Mouse (Mus musculus) neural tube, embryonic 14.5 days (tissue): ENCODE data around the gene Foxo3. TPM values are rescaled to one million over a fixed set of nuclear protein-coding genes. Genes with fewer than 3 reads are reported as not detected.

Experiments
- ATAC-seq: fragments of 200-750 bp; cut with Nextera tagmentation; 2 replicates; pipeline ENCODE4 v1.8.0; 2017; ENCODE audit warnings: low read depth, mild to moderate bottlenecking, moderate TSS enrichment, moderate library complexity
- H3K27ac ChIP-seq: fragments of 300-500 bp; sonication (generic); 2 replicates; pipeline ENCODE4 v1.5.1; 2014; ENCODE audit warnings: low read depth, mild to moderate bottlenecking, control low read depth, low read length, moderate library complexity, mixed read lengths
- H3K27me3 ChIP-seq: fragments of 300-500 bp; sonication (generic); 2 replicates; pipeline ENCODE4 v1.6.1; 2014; ENCODE audit warnings: low read length; ENCODE audit not compliant: control insufficient read depth, insufficient read depth
- H3K36me3 ChIP-seq: fragments of 300-500 bp; sonication (generic); 2 replicates; pipeline ENCODE4 v1.6.1; 2014; ENCODE audit warnings: low read length, mixed read lengths; ENCODE audit not compliant: control insufficient read depth, insufficient read depth
- H3K4me1 ChIP-seq: fragments of 300-500 bp; sonication (generic); 2 replicates; pipeline ENCODE4 v1.6.1; 2014; ENCODE audit warnings: low read length; ENCODE audit not compliant: control insufficient read depth, insufficient read depth
- H3K4me2 ChIP-seq: fragments of 300-500 bp; sonication (generic); 2 replicates; pipeline ENCODE4 v1.6.1; 2014; ENCODE audit warnings: mild to moderate bottlenecking, low read depth, low read length, control low read depth
- H3K4me3 ChIP-seq: fragments of 300-500 bp; sonication (generic); 2 replicates; pipeline ENCODE4 v1.5.1; 2014; ENCODE audit warnings: low read depth, low read length, control low read depth, mixed read lengths
- H3K9ac ChIP-seq: fragments of 300-500 bp; sonication (generic); replicated peaks from 2 replicates; pipeline ENCODE4 v1.6.1; 2014; ENCODE audit warnings: low read depth, mild to moderate bottlenecking, control low read depth, low read length, mixed read lengths
- H3K9me3 ChIP-seq: fragments of 300-500 bp; sonication (generic); 2 replicates; pipeline ENCODE4 v1.6.1; 2016; ENCODE audit warnings: low read length; ENCODE audit not compliant: control insufficient read depth
- whole genome bisulfite sequencing: fragments of 180-500 bp; shearing (Covaris S2); extraction: QIAGEN DNeasy Blood & Tissue Kit; methylation state at CpG from one replicate; pipeline ENCODE4 v1.1.7; 2014; 5-methylcytosine and 5-hydroxymethylcytosine counted together
- polyA plus RNA-seq: library from polyadenylated mRNA; unstranded; fragments of >200 nt; fragmentation: Nextera tagmentation; extraction: Ambion mirVana; gene quantifications from 2 replicates; pipeline ENCODE4 v1.2.1, GENCODE M21; 2014

Gene Foxo3
- polyA plus RNA-seq, 1 experiment from 2014 or later, result 6.1 TPM

DNA sequence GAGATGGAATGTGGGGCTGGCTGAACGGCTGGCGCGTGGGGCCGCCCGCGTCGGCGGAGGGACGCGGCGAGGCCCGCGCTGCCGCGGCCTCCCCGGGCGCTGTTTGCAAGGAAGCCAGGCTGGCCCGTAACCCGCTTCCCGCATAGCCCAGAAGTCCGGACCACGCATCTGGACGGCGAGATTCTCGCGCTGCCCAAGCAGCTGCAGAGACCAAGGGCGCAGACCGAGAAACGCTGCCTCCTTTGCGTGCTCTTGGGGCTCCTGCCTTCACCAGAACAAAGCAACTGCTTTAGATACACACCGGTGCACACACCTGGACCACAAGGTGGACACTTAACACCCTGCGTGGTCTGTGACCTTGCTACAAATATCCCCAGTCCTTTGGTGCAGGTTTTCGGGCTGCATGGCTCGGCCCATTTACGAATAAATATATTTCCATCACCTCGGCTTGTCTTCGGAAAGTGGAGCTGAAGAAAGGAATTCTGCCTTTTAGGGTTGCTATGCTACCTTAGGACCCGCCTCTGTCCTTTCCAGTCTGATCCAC, 1.8 kb upstream of the Foxo3 start:
- H3K27ac ChIP-seq, result peak overlapping the region; percentile 97
- H3K9me3 ChIP-seq, result no peaks in the 10 kb centered on the region
- H3K4me3 ChIP-seq, result peak overlapping the region; percentile 87
- peak overlapping the region; percentile 64 for H3K9ac ChIP-seq
- H3K4me2 ChIP-seq, result peak overlapping the region; percentile 97
- no peaks in the 10 kb centered on the region for H3K36me3 ChIP-seq
- ATAC-seq, result no peak; the same call in 1 of the 2 replicates
- H3K27me3 ChIP-seq, result no peaks in the 10 kb centered on the region; the same call in 1 of the 2 replicates
- under 1% methylated on average over 37 of the region's 38 CpGs for WGBS
- peaks cover 22% of the 10 kb centered on the region for H3K4me1 ChIP-seq

DNA sequence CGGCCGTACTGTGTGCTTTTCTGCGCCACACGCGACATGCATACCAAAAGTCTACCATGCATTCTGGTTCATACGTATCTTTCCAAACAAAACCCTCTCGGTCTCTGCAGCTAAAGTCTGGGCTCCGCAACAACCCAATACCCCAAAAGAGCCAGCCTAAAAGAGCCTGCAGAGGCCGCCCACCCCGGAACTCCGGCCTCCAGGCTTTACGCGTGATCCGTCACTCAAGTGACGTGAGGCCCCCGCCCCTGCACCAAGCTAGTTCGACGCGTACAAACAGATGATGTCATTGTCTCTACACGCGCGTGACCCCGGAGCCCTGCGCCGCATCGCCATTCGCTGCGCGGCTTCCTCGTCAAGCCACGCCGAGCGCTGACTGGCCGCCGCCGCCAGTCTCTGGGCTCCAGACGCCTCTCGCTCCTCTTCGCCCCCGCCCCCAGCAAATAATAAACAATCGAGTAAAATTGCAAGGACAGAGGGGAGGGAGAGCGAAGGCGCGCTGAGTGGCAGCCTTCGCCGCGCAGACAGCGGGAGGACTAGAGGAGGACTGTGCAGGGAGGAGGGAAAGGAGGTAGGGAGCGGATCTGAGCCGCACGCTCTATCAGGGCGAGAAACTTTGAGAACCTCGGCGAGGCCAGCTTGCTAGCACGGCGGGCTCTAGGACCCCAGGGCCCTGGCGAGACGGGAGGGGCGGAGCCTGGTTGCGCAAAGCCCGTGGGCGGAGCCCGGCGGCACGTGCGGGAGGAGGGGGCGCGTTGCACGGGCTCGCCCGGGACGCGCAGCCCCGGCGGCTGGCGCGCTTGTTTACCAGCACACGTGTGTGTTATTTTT, 1.1 kb upstream of the Foxo3 start:
- peak; percentile 95 for ATAC-seq
- Histone ChIP-seq H3K27me3 (no peaks in the 10 kb centered on the region; the same call in 1 of the 2 replicates), H3K4me1 (peaks cover 24% of the 10 kb centered on the region), H3K4me2 (peak overlapping the region; percentile 97), H3K9ac (peak overlapping the region; percentile 78), H3K27ac (peak overlapping the region; percentile 97), H3K9me3 (no peaks in the 10 kb centered on the region), H3K4me3 (peak overlapping the region; percentile 87), H3K36me3 (no peaks in the 10 kb centered on the region)
- WGBS, result under 1% methylated on average over 73 of the region's 78 CpGs

DNA sequence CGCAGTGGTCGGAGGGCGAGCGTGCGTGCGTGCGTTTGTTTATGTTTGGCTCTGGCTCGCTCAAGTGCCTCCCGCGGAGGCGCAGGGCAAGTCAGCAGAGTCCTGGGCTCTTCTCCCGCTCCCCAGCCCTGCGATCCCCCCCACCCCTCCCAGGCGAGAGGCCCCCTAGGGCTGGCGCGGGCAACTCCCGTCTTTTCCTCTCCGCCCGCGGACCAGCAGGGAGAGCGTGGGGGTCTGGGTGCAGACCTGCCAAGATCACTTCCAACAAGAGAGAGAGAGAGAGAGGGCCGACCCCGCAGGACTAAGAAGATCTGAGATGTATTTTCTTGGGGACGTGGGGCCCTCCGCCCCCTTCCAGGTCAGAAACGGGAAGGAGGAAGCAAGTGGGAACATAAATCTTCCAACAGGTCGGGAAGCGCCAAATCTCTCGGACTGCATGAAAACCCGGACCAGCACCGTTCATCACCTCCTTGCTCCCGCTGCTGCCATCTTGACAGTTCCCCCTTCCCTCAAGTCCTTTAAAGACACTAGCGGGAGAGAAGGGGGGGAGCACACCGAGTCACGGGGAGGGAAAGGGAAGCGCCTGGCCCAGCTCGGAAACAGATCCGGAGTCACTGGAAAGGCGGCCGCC, 569 bp downstream of the Foxo3 start:
- peak; percentile 2; the same call in 1 of the 2 replicates for ATAC-seq
- 1% methylated on average over 39 of the region's 40 CpGs for WGBS
- Histone ChIP-seq H3K9ac (peak overlapping the region; percentile 78), H3K27ac (peak overlapping the region; percentile 97), H3K9me3 (no peaks in the 10 kb centered on the region), H3K4me2 (peak overlapping the region; percentile 97), H3K4me1 (peaks cover 24% of the 10 kb centered on the region), H3K36me3 (no peaks in the 10 kb centered on the region), H3K4me3 (peak overlapping the region; percentile 87), H3K27me3 (no peaks in the 10 kb centered on the region; the same call in 1 of the 2 replicates)

DNA sequence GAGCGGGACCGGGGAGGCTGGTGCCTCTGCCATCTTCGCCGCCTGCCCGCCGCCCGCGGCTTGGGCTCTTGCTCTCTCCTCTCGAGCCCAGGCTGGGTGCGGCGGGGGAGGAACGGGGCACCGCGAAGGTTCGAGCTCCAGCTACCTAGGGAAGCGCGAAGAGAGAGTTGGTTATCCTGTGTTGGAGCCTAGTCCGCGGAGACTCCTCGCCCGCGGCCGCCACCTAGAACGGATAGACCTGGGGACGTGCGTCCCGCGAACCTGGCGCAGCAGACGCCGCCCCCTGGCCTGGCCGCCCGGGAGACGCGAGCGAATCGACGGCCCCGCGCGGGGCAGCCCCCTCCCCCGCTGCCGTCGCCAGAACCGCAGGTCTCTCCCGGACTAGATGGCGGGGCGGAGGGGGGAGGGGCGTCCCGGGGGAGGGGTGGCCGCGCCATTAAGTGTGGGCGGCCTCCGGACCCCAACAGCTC, 1.1 kb downstream of the Foxo3 start:
- ATAC-seq, result no peak
- Histone ChIP-seq H3K4me1 (peaks cover 24% of the 10 kb centered on the region), H3K9me3 (no peaks in the 10 kb centered on the region), H3K9ac (peak overlapping the region; percentile 78), H3K4me3 (peak overlapping the region; percentile 87), H3K4me2 (peak overlapping the region; percentile 97), H3K27ac (peak overlapping the region; percentile 97), H3K27me3 (no peaks in the 10 kb centered on the region; the same call in 1 of the 2 replicates), H3K36me3 (no peaks in the 10 kb centered on the region)
- under 1% methylated on average over 42 of the region's 54 CpGs for WGBS

DNA sequence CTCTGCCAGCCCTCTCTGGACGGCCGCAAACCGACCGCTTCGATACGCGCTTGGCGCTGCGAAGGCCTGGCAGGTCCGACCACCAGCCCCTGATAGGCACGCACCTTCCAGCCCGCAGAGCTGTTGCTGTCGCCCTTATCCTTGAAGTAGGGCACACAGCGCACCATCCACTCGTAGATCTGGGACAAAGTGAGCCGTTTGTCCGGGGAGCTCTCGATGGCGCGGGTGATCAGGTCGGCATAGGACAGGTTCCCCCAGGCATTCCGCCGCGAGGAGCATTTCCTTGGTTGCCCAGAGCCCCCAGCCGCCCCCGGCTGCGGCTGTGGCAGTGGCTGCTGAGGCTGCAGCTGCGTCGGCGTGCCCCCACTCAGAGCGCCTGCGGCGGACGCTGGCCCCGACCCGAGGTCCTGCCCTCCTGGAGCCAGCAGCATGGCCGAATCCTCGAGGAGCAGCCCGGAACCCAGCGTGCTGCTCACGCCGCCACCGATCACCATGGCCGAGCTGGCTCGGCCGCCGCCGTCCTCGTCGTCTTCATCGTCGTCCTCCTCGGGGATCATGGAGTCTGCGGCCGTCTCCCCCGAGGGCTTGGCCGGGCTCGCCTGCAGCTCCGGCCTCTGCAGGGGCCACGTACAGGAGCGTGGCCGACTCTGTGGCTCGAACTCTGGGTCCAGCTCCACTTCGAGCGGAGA, 1.7 kb downstream of the Foxo3 start:
- no peak for ATAC-seq
- H3K4me3 ChIP-seq, result peak overlapping the region; percentile 87
- 1% methylated on average over 65 of the region's 65 CpGs for WGBS

DNA sequence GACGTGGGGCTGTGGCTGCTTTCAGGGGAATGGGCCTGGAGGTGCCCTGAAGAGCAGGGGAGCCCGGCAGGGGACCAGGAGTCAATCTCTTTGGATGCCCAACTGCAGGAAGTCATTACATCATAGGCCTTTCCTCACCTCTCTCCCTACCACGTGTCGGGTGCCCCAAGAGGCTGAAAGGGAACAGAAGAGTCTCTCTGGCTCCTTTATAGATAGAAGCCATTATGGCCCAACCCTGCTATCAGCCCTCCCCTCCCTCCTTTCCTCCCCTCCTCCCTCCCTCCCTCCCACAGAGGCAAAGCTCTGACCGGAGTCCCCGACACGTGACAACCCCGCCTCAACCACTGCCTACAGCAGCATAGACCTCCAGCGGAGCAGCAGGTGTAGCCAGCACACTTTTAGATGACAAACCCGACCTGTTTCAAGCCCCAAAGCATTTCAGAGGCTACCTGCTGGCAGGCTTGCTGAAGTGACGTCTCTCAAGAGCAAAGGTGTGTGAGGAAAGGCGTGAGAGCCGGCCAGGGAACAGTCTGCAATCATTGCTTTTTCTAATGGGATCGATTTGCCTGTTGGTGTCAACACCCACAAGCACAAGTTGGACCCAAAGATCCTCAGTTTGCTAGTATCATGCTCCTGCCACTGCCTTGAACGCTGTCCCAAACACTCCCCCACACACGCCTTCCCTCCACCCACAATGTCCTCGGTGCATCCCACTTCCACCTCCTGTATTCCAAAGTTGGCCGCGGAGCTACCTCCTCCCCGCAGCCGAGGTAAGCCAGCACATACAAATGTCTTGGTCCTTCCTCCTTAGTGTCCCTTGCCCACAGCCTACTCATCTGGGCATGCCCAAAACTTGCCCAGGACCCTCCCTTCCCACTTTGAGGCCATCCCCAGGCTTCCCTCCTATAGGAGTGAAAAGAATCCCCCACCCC, 2.5 kb downstream of the Foxo3 start:
- Histone ChIP-seq H3K4me2 (peak overlapping the region; percentile 97), H3K36me3 (no peaks in the 10 kb centered on the region), H3K4me3 (peak overlapping the region; percentile 87), H3K27me3 (no peaks in the 10 kb centered on the region; the same call in 1 of the 2 replicates), H3K9me3 (no peaks in the 10 kb centered on the region), H3K27ac (no peak overlapping the region), H3K9ac (peak overlapping the region; percentile 78), H3K4me1 (peaks cover 24% of the 10 kb centered on the region)
- ATAC-seq, result no peak
- 7% methylated on average over 21 of the region's 21 CpGs for WGBS

More for the DNA sequence above, 1.7 kb downstream of the Foxo3 start:
- Histone ChIP-seq H3K9ac (peak overlapping the region; percentile 78), H3K36me3 (no peaks in the 10 kb centered on the region), H3K27me3 (no peaks in the 10 kb centered on the region; the same call in 1 of the 2 replicates), H3K4me2 (peak overlapping the region; percentile 97), H3K4me1 (peaks cover 24% of the 10 kb centered on the region), H3K9me3 (no peaks in the 10 kb centered on the region), H3K27ac (peak overlapping the region; percentile 97; the same call in 1 of the 2 replicates)

DNA sequence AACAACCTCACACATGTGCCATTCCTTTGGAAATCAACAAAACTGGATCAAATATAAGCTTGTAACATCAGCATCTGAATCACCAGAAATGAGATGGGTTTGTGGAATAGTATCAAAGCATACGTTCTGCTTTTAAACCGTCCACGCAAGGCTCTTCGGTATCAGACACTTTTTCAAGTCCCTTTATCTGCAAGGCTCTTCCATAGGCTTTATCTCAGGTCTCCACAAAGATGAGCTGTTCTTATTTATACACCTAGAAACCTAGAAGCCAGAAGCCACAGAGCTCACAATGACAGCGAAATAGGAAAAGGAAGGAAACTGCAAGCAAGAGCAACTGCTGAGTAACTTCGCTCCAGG, 3.2 kb downstream of the Foxo3 start:
- peak overlapping the region; percentile 97 for H3K4me2 ChIP-seq
- H3K4me1 ChIP-seq, result peaks cover 19% of the 10 kb centered on the region
- 64% methylated on average over 6 of the region's 6 CpGs for WGBS
- ATAC-seq, result no peak
- no peak overlapping the region for H3K9ac ChIP-seq
- H3K36me3 ChIP-seq, result no peaks in the 10 kb centered on the region
- peak overlapping the region; percentile 87; the same call in 1 of the 2 replicates for H3K4me3 ChIP-seq
- no peak overlapping the region for H3K27ac ChIP-seq
- no peaks in the 10 kb centered on the region; the same call in 1 of the 2 replicates for H3K27me3 ChIP-seq
- no peaks in the 10 kb centered on the region for H3K9me3 ChIP-seq
